Mouse (Mus musculus) heart, postnatal 10 days (tissue): Measurements from ENCODE around the gene Tmem92. TPM values are rescaled to one million over a fixed set of nuclear protein-coding genes. Genes with fewer than 3 reads are reported as not detected.

Experiments used
- DNase-seq, 2 experiments: peaks; one replicate each; pipeline ENCODE4 v3.0.0; 2021
- intact Hi-C: fragments of 180-260 bp; cut with DNase I; formaldehyde crosslinking; loops from one replicate; pipeline ENCODE4 v1.15.1; 2025
- total RNA-seq, 2 experiments: library from RNA; stranded (reverse); gene quantifications; 2 replicates each; pipeline ENCODE4 v1.2.3; 2021

Tmem92 gene
- total RNA-seq, 2 experiments from 2014 or later, result not detected

DNA sequence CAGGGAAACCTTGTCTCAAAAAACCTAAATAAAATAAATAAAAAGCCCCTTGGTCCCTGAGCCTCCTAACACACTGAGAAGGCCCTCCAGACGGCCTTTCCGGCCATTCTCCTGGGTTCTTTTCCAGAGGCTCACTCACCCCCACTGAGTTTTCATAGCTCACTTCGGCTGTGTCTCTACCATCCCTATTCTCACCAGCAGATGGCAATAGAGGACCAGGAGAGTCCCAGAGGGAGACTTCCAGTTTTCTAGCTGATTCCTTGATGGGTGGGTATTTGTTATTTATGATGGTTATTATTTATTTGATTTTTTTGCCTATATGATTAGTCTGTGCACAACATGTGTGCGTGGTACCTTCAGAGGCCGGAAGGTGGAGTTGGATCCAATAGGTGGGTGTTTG, 52.2 kb downstream of the Tmem92 start:
- intact Hi-C loops, result loop anchor here (1.0 kb wide), 1 partner anchor 206 kb away; the partner anchor contains the start of gene Col1a1
- peak; percentile 78 to 88 for DNase-seq

DNA sequence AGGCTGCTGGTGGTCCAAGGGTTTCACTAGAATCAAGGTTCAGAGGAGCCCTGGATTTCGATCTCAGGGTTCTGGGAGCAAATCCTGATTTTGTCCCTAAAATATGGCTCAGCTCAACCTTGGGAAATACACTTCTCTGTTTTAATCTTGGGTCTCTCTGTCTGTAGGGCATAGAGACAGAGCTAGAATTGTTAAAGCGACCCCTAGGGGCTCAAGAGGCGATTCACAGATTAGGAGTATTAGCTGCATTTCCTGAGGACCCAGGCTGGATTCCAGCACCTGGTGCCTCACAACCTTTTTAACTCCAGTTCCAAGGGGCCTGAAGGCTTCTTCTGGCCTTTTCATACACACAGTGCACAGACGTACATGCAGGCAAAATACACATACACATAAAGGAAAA, 52.9 kb downstream of the Tmem92 start:
- DNase-seq, result peak in 1 of 2 experiments; percentile 9
- intact Hi-C loops, result loop anchor here (2.0 kb wide), 1 partner anchor 55 kb away; no protein-coding TSS in a partner anchor

- no peak for DNase-seq
- intact Hi-C loops, result loop anchor here (2.0 kb wide), 1 partner anchor 56 kb away; no protein-coding TSS in a partner anchor
These were observed 54.0 kb downstream of the Tmem92 start for GRCm38 (mm10) chr11:94728545-94728944.

DNA sequence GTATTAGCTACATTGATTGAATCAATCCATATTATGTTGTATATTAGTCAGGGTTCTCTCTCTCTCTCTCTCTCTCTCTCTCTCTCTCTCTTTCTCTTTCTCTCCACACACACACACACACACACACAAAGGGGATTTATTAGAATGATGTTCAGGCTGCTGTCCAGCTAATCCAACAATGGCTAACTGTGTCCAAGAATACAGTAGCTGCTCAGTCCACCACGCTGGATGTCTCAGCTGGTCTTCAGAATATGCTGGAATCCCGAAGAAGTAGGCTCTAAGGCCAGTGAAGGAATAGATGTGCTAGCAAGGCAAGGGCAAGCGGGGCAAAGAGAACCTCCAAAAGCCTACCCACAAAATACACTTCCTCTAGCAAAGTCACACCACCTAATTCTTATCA, 55.2 kb downstream of the Tmem92 start:
- no peak for DNase-seq
- intact Hi-C loops, result no loop called here

Other genes starting within 250 kb of the Tmem92 start
- 10 to 100 TPM in 1 of 2 experiments, 1 to 10 TPM in 1; 9.8 to 10.2 TPM for gene Rsad1, start 233.4 kb downstream of the Tmem92 start, total RNA-seq
- gene Chad, start 217.7 kb downstream of the Tmem92 start, total RNA-seq, result under 1 TPM; 0.74 TPM
- 10 to 100 TPM; 44.5 to 49.6 TPM for gene Acsf2, start 180.8 kb downstream of the Tmem92 start, total RNA-seq
- gene Lrrc59, start 152.9 kb downstream of the Tmem92 start, total RNA-seq, result 10 to 100 TPM; 60.0 to 63.3 TPM
- gene Mrpl27, start 128.9 kb downstream of the Tmem92 start, total RNA-seq, result 10 to 100 TPM; 76.6 to 77.1 TPM
- gene Eme1, start 128.7 kb downstream of the Tmem92 start, total RNA-seq, result 1 to 10 TPM; 1.7 to 1.8 TPM
- 10 to 100 TPM; 17.1 to 18.6 TPM for gene Xylt2, start 105.2 kb downstream of the Tmem92 start, total RNA-seq
- not detected for gene Gm11541, start 78.2 kb downstream of the Tmem92 start, total RNA-seq
- 1 to 10 TPM; 1.1 to 1.4 TPM for gene Cdc34b, start 40.9 kb downstream of the Tmem92 start, total RNA-seq
- 100 to 1,000 TPM; 869 to 988 TPM for gene Col1a1, start 153.5 kb upstream of the Tmem92 start, total RNA-seq
- gene Hils1, start 184.9 kb upstream of the Tmem92 start, total RNA-seq, result not detected
- 100 to 1,000 TPM; 123 to 128 TPM for gene Sgca, start 193.6 kb upstream of the Tmem92 start, total RNA-seq
- gene Ppp1r9b, start 208.3 kb upstream of the Tmem92 start, total RNA-seq, result 10 to 100 TPM; 51.3 to 58.5 TPM
- gene Samd14, start 227.2 kb upstream of the Tmem92 start, total RNA-seq, result 1 to 10 TPM; 4.1 to 5.9 TPM